Mouse (Mus musculus) CD8-positive naive resting alpha-beta T cell, adult 57 days (primary cell): ENCODE data around the gene Olfr1229. TPM values are rescaled to one million over a fixed set of nuclear protein-coding genes. Genes with fewer than 3 reads are reported as not detected.

ENCODE experiments used
- total RNA-seq: library from RNA; stranded (reverse); gene quantifications from one replicate; pipeline ENCODE4 v1.2.4, GENCODE M21; 2023

Olfr1229 gene
- total RNA-seq: not detected

DNA sequence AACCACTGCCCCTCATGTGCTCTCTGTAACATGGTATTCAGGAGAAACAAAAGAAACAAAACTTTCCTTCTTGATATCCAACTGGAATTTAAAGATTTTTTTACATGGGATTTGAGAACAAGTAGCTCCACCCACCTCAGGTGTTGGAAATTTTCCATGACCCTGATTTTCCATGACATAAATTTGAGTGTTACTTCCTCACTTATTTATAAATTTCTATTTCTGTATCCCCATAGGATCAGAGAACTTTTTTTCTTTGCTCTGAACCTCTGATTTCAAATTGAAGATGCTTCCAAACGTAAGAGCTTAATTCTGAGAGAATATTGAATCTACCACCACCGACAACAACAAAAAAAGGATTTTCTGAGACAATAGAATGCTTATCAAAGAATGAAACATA, at the start of gene Olfr1229:
Gene Olfr1229, minus strand, starts transcription at position 101 of the 400 bp plus-strand sequence.

GRCm38 (mm10) chr2:89329575-89329974, 41.8 kb upstream of the Olfr1229 start, which contains the start of gene Olfr1232:
Gene Olfr1232, minus strand, starts transcription at chr2:89329675.

DNA sequence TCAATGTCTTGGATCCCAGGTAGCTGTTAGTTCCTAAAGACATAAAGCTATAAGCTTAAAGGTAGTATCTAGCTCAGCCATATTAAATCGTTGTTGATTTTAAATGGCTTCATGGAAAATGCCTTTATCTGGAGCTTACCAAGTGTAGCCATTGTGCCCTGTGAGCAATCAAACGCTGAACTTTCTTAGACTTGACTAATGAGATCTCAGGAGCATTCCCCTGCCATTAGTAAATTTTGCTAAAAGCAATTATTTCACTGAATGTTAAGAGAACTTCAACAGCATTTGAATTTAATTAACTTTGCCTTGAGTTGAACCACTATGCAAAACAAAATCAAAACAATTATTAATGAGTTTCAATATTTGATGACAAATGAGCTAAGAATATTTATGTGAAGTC, 19.2 kb upstream of the Olfr1229 start, which contains the start of gene Olfr1231:
Gene Olfr1231, minus strand, starts transcription at position 101 of the 400 bp plus-strand sequence.

GRCm38 (mm10) chr2:89297168-89297567, 9.4 kb upstream of the Olfr1229 start, which contains the start of gene Olfr1230:
Gene Olfr1230, minus strand, starts transcription at chr2:89297268.

DNA sequence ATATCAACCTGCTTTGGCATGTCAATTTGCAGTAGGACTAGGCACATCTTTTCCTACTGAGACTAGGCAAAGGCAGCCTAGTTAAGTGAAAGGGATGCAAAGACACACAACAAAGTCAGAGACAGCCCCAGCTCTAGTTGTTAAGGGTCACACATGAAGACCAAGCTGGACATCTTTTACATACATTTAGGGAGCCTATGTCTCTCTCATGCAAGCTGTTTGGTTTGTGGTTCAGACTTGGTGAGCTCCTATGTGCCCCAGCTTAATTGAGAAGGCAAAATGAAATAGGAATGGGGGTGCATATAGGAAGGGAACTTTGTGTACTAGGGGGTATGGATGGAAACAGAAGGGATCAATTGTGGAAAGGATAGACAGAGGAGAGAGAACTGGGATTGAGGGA, 33.9 kb downstream of the Olfr1229 start, which contains the start of gene Olfr1228:
Gene Olfr1228, minus strand, starts transcription at position 101 of the 400 bp plus-strand sequence.

Other genes starting within 250 kb of the Olfr1229 start
- gene Olfr1218, start 226.8 kb downstream of the Olfr1229 start, total RNA-seq: not detected
- gene Olfr1219, start 204.5 kb downstream of the Olfr1229 start, total RNA-seq: not detected
- not detected for gene Olfr1220, start 181.2 kb downstream of the Olfr1229 start, total RNA-seq
- not detected for gene Olfr1221, start 170.7 kb downstream of the Olfr1229 start, total RNA-seq
- gene Olfr1222, start 155.0 kb downstream of the Olfr1229 start, total RNA-seq: not detected
- not detected for gene Olfr1223, start 136.5 kb downstream of the Olfr1229 start, total RNA-seq
- not detected for gene Olfr1224-ps1, start 123.9 kb downstream of the Olfr1229 start, total RNA-seq
- not detected for gene Olfr1225, start 113.3 kb downstream of the Olfr1229 start, total RNA-seq
- gene Olfr1226, start 88.0 kb downstream of the Olfr1229 start, total RNA-seq: not detected
- not detected for gene Olfr1228, start 34.0 kb downstream of the Olfr1229 start, total RNA-seq
- not detected for gene Olfr1230, start 9.3 kb upstream of the Olfr1229 start, total RNA-seq
- gene Olfr1231, start 19.1 kb upstream of the Olfr1229 start, total RNA-seq: not detected
- gene Olfr1232, start 41.7 kb upstream of the Olfr1229 start, total RNA-seq: not detected
- not detected for gene Olfr1233, start 54.4 kb upstream of the Olfr1229 start, total RNA-seq
- not detected for gene Olfr1234, start 76.9 kb upstream of the Olfr1229 start, total RNA-seq
- gene Olfr1238, start 121.7 kb upstream of the Olfr1229 start, total RNA-seq: not detected
- not detected for gene Olfr1239, start 132.4 kb upstream of the Olfr1229 start, total RNA-seq
- not detected for gene Olfr1240, start 155.0 kb upstream of the Olfr1229 start, total RNA-seq
- gene Olfr1241, start 199.1 kb upstream of the Olfr1229 start, total RNA-seq: not detected
- not detected for gene Olfr1242, start 210.3 kb upstream of the Olfr1229 start, total RNA-seq
- not detected for gene Olfr1243, start 243.5 kb upstream of the Olfr1229 start, total RNA-seq